Mouse (Mus musculus) mature B cell (primary cell): ENCODE results near the gene Lrp10.

Experiments
- in situ Hi-C: fragments of 300-500 bp; cut with MboI; formaldehyde crosslinking; loops from 2 replicates; pipeline ENCODE4 v1.14.3; 2019

Lrp10 gene

DNA sequence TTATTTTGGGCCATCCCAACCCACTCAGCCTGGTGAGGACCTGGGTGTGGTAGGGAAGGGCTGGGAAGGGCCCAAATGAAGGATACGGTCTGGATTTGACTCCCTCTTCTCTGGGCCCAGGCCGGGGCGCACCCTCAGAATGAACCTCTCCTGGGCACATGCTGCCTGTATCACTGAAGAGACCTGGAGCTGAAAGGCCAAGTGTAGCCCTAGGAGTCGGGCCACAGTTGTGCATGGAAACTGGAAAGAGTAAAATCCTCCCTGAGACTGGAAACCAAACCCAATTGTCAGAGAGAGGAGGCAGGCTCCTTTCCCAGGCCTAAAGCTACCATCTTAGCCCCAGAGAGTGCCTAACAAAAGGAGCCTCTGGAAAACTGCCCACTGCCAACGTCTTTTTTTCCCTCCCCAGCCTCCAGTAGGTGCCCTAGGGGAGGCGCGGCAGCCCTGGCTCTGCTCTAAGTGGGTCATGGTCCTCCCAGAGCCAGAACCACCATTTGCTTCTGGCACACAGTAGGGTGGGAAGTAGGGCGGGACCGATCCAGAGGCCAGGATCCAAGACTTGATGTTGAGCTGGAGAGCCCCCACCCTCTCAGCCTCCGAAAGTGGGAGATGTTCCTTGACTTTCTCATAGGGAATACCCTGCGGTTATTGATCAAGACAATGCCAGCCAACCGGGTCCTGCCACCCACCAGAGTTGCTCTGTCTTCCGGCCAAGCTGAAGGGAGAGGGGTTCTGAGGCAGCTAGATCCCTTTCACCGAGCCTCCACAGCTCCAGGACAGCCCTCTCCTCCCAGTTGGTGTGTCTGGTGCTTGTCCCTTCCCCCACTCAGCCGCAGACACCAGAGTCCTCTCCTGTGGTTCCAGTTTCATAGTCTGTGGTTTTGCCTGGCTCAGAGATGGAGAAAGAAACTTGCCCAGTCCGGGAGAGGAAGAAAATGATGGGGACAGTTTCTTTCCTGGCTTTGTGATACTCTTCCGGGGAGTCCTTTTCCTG, 30.8 kb upstream of the Lrp10 start:
- in situ Hi-C loops = loop anchor here (25.0 kb wide), 1 partner anchor 196 kb away; no protein-coding TSS in a partner anchor

- in situ Hi-C loops = loop anchor here (25.0 kb wide), 1 partner anchor 197 kb away; no protein-coding TSS in a partner anchor
These were observed 29.9 kb upstream of the Lrp10 start for GRCm38 (mm10) chr14:54433941-54434531.

DNA sequence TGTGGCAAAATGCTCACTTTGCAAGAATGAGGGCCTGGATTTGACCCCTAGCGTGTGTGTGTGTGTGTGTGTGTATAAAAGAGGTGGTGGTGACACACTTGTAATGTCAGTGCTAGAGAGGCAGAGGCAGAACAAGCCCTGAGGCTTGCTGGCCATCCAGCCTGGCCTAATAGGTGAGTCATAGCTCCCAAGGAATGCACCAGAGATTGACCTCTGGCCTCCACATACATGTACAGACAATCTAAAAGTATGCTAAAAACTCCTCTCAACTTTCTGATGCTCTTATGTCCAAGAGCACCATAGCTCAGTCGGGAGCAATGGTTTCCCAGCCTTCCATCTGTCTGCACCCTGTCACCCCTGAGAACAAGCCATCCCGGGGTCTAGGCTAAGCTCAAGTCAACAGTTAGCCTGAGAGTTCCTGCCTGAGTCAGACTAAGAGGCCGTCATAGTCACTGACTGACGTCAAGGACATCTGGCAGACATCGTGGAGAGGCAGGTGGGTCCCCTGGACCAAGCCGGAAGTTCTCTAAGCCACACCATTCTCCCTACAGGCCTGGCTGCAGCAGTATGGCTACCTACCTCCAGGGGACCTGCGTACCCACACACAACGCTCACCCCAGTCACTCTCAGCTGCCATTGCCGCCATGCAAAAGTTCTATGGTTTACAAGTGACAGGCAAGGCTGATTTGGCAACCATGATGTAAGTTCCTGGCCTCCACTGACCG, 28.6 kb upstream of the Lrp10 start:
- in situ Hi-C loops = loop anchor here (25.0 kb wide), 1 partner anchor 198 kb away; no protein-coding TSS in a partner anchor

GRCm38 (mm10) chr14:54439155-54439554, 24.8 kb upstream of the Lrp10 start:
- in situ Hi-C loops = loop anchor here (25.0 kb wide), 1 partner anchor 202 kb away; no protein-coding TSS in a partner anchor

DNA sequence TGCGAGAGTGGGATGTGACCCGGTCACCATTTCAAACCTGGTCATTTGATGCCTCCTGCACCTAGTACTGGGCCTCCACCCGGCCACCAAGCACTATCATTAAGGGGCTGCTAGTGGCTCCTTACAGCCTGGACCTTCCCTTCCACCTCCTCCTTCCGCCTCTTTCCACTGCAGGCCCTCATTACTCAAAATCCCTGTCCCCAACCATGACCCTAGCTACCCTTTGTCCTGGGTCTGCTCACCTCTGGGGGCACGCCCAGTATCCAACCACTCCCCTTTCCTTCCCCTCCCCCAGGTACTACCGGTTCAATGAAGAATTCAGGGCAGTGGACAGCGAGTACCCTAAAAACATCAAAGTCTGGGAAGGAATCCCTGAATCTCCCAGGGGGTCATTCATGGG, 24.3 kb upstream of the Lrp10 start:
- in situ Hi-C loops = loop anchor here (25.0 kb wide), 1 partner anchor 202 kb away; no protein-coding TSS in a partner anchor

DNA sequence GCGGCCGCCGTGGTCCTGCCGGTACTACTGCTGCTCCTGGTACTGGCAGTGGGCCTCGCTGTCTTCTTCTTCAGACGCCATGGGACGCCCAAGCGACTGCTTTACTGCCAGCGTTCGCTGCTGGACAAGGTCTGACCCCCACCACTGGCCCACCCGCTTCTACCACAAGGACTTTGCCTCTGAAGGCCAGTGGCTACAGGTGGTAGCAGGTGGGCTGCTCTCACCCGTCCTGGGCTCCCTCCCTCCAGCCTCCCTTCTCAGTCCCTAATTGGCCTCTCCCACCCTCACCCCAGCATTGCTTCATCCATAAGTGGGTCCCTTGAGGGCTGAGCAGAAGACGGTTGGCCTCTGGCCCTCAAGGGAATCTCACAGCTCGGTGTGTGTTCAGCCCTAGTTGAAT, 23.4 kb upstream of the Lrp10 start:
- in situ Hi-C loops = loop anchor here (25.0 kb wide), 1 partner anchor 203 kb away; no protein-coding TSS in a partner anchor

DNA sequence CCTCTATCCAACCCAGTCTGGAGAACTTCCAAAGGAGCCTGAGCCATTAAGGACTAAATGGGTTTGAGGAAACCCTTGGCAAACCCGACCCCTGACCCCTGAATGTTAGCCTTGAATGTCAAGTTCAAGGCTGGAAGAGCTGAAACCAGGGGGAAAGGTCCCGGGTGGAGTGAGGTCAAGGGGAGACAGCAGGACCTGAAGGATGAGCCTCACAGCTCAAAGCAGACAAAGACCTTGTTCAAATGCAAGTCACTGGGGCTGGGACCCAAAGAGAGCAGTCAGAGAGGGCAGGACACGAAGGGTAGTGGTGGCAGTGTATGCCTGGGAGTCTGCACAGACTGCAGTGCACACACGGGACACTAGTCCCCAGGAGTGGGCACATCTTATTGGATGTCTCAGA, 22.6 kb upstream of the Lrp10 start:
- in situ Hi-C loops = loop anchor here (25.0 kb wide), 1 partner anchor 204 kb away; no protein-coding TSS in a partner anchor

DNA sequence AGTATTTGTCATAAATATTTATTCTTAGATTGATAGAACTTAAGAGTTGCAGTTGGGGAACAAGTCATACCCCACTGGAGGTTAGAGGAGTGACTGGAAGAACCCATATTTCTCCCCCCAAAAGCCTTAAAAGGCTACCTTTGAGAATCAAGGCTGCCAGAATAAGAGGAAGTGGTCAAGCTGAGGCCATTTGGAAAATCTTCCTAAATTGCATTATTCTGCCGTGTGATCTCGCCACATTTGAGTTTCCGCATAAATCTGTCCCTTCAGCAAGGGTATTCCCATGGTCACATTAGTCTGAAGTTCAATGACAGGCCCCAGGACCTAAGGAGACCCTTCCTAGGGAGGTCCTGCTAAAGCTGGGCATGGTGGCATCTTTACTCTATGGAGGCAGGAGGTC, 21.4 kb upstream of the Lrp10 start:
- in situ Hi-C loops = loop anchor here (25.0 kb wide), 1 partner anchor 205 kb away; no protein-coding TSS in a partner anchor

DNA sequence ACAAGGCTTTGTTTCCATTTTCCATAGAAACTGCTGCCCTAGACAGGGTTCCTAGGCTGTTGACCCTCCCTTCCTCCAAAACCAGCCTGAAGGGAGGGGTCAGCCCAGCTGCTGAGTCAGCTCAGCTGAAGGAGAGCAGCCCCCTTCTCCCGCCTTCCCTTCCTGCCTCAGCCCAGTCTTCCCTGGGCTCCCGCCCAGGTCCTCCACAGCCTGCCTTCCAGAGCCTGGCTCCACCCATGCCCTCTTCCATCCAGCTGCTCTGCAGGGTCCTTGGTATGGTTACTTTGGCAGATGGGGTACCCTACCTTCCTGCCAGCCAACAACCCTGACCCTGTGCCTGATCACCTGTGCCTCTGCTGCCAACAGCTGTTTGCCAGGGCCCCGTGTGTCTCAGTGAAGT, 20.7 kb upstream of the Lrp10 start:
- in situ Hi-C loops = loop anchor here (25.0 kb wide), 1 partner anchor 206 kb away; no protein-coding TSS in a partner anchor

DNA sequence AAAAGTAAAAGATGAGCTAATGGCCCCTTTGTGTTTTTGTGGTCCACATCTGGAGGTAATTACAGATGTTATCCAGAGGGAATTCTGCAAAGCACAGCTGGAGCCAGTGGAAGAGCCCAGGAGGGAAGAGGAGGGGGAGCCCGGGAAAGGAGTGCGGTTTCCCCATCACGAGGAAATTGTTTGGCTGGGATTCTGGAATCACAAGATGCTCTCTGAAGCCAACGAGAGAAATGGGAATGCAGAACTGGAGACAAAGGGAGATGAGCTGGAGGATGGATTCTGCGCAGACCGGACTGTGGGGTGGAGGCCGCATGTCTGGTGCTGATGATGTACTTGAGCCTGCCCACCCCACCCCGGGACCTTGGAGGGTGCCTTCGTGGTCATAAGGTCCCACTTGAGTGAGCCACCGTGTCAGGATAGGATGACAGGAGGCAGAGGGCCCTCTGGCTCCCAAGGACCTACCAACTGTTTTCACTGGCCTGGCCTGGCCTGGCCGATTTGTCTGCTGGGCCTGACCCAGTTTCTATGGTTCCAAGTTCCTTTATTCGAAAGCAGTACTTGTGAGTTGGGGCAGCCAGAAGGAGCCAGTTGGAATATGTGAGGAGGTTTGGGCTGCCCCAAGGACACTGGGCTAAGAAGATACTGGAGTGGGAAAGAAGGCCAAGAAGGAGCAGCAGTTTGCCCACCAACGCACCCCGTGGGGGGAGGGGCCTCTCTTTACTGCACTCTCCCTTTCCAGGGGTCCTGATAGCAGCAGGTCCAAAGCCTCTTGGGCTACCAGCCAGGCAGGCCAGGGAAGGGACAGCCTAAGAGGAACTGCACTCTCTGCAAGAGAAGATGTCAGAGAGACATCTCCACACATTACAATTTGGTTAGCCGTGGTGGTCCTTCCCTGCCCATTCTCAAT, 20.0 kb upstream of the Lrp10 start:
- in situ Hi-C loops = loop anchor here (25.0 kb wide), 1 partner anchor 207 kb away; no protein-coding TSS in a partner anchor

- in situ Hi-C loops = loop anchor here (25.0 kb wide), 1 partner anchor 208 kb away; no protein-coding TSS in a partner anchor
These were observed 18.5 kb upstream of the Lrp10 start for GRCm38 (mm10) chr14:54445476-54445875.

DNA sequence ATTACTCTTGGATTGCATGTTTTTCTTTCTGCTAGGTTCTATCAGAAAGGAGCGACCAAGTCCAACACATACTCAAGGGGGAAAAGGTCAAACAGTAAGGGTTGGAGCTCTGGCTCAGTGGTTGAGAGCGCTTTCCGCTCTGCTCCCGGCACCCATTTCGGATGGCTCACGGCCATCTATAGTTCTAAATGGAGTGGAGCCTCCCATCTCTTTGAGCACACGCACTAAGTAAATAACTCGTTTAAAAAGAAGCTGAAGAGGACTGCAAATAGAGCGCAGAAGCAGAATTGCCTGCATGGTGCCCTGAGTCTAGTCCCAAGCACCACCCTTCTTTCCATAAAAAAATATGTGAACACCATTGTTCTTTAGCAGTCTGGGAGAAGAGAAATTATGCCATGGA, 10.4 kb upstream of the Lrp10 start:
- in situ Hi-C loops = loop anchor here (25.0 kb wide), 1 partner anchor 391 kb away; no protein-coding TSS in a partner anchor

GRCm38 (mm10) chr14:54454669-54455528, 9.0 kb upstream of the Lrp10 start:
- in situ Hi-C loops = loop anchor here (25.0 kb wide), 1 partner anchor 393 kb away; no protein-coding TSS in a partner anchor

DNA sequence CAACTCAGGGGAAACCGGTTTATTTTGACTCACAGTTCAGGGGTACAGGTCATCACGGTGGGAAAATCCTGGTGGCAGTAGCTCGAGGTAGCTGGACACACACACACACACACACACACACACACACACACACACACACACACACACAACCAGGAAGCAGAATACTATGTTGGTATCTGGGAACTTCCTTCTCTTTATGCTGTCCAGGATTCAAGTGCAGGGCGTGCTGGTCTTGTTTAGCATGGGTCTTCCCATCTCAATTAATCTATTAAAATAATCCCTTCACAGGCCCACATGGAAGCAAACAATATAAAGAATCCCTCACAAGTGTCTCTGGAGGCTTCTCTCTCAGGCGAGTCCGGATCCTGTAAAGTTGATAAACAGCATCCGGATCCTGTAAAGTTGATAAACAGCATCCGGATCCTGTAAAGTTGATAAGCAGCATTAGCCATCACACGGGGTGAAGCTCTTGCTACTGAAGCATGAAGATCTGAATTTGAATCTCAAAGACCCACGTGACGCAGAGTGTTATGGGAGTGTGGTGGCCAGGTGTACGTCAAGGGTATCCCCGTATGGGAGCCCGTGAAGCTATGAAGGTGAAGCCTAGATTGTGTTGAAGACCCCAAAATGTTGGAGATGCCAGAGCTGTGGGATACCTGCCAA, 5.9 kb upstream of the Lrp10 start:
- in situ Hi-C loops = loop anchor here (25.0 kb wide), 1 partner anchor 396 kb away; no protein-coding TSS in a partner anchor

- in situ Hi-C loops = loop anchor here (25.0 kb wide), 1 partner anchor 400 kb away; no protein-coding TSS in a partner anchor
These were observed 1.8 kb upstream of the Lrp10 start for GRCm38 (mm10) chr14:54462146-54462545.

DNA sequence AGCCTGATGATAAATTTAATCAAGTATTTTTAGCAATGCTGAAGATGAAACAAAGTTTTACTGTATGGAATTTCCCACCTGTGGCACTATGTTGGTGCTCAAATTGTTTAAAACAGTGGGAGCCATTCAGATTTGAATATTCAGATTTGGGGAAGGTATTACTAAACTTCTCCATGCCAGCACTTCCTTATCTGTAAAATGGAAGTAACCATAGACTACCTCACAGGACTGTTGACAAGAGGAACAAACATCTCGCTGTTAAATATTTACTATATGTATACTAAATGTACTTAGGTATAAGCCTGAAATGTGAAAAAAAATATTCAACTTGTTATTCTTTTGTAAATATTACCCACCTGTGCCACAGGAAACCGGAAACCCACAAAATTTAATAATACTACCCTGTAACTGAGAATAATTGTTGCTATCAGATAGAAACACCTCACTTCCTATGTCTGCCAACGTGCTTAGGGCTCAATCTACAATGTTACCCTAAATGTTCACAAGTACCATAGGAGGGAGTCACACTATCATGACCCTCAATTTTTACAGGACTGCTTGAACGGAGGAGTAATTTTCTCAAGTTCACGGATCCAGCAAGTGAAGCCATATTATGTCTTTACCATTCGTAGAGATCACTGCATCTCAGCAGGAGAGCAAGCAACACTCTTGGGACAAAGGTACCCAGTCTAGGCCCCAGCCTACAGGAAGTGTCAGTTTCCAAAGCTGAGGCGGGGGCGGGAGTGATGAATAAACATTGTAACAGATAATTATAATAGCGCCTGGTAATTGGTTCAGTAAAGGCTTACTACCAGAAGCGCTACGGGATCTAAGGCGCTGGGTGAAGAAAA, 604 bp upstream of the Lrp10 start:
- in situ Hi-C loops = loop anchor here (25.0 kb wide), 1 partner anchor 401 kb away; no protein-coding TSS in a partner anchor

- in situ Hi-C loops = loop anchor here (25.0 kb wide), 1 partner anchor 402 kb away; no protein-coding TSS in a partner anchor
These were observed 512 bp downstream of the Lrp10 start for GRCm38 (mm10) chr14:54464293-54465005.
